Mouse (Mus musculus): ENCODE data around the gene Gm47841. TPM values are rescaled to one million over a fixed set of nuclear protein-coding genes. Genes with fewer than 3 reads are reported as not detected.

Gm47841 gene
- 0.18 TPM in 1 of 2 replicates, not detected in the other for polyA plus RNA-seq (2012; rRNA removed)

DNA sequence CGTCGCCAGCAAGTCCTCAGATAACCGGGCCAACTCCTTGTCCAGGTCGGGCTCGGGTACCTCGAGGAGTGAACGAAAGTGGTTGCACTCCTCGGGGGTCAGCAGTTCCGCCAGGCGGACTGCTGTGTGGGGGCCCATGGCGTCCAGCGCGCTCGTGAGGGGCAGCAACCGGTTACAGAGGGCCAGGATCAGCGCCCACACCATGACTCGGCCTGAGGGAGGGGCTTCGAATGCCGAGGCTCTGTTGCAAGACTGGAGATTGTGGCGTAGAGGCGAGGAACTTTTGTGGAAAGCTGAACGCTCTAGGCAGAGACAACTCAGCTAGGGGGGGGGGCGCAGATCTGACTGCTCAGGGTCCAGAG is at the start of gene Gm47841:
TSS of gene Gm47841 (minus strand) at position 204 of the 362 bp plus-strand sequence.
- Histone ChIP-seq H3K27me3 (ENCODE audit: control insufficient read depth, insufficient read depth, low read length) (peaks cover 36% of the 10 kb centered on the region), H3K27ac (ENCODE audit: insufficient read depth, low read depth, low read length) (no peak within 1 kb of the TSS), H3K4me1 (ENCODE audit: control insufficient read depth, insufficient read depth, insufficient read length, low read length) (peaks cover 11% of the 10 kb centered on the region; the same call in 1 of the 2 replicates), H3K4me3 (ENCODE audit: low read depth, low read length) (peak within 1 kb of the TSS; percentile 26), H3K36me3 (ENCODE audit: control insufficient read depth, insufficient read depth, low read length) (no peaks in the 10 kb centered on the region)
- WGBS: 13% methylated on average over 23 of the region's 23 CpGs
- TF ChIP-seq CTCF (IDR thresholded peaks at IDR 0.05; ENCODE audit: extremely low read depth, insufficient read length, insufficient replicate concordance, low read depth, low read length) (no peak), POLR2A (IDR thresholded peaks at IDR 0.05; ENCODE audit: low read depth, low read length) (no peak)

DNA sequence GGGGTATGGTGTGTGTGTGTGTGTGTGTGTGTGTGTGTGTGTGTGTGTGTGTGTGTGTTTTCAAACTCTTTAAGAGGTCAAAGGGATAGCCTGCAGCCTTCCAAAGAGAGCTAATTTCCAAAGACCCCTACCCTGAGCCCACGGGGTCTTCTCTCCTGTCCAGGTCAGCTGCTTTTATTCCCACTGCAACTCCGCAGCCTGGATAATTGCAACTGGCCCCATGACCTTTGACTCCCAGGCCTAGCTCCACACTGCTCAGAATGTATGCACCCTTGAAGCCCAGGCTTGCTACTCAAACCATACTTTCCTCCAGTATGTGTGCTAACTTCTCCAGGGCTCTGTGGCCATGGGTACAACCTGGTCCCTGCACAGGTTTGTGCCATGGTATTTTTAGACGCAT is 48.2 kb upstream of the Gm47841 start:
- H3K4me1 ChIP-seq (ENCODE audit: control insufficient read depth, insufficient read depth, insufficient read length, low read length): no peaks in the 10 kb centered on the region; the same call in 1 of the 2 replicates
- TF ChIP-seq CTCF (IDR thresholded peaks at IDR 0.05; ENCODE audit: extremely low read depth, insufficient read length, insufficient replicate concordance, low read depth, low read length) (no peak), POLR2A (IDR thresholded peaks at IDR 0.05; ENCODE audit: low read depth, low read length) (no peak)
- H3K4me3 ChIP-seq (ENCODE audit: low read depth, low read length): no peak overlapping the region
- H3K27ac ChIP-seq (ENCODE audit: insufficient read depth, low read depth, low read length): no peak overlapping the region
- H3K27me3 ChIP-seq (ENCODE audit: control insufficient read depth, insufficient read depth, low read length): peaks cover 8% of the 10 kb centered on the region; the same call in 1 of the 2 replicates
- no peaks in the 10 kb centered on the region for H3K36me3 ChIP-seq (ENCODE audit: control insufficient read depth, insufficient read depth, low read length)
- 55% methylated on average over 3 of the region's 3 CpGs for WGBS

DNA sequence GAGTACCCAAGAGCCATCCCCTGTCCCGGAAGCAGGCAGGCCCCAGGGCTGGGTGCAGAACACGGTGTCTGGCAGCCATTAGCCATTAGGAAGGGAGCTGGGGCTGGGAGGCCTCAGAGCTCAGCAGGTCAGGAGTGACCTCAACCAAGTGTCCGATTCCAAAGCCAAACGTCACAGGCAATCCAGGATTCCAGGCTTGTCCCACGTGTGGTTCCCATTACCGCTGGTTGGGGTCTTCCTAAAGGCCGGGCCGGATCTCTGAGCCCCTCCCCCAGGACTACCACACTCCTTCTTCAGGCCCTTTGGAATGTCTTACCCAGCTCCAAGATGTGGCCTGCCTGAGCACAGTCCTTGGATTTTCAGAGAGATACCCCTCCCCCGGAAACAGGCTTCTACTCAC is 47.8 kb upstream of the Gm47841 start:
- Histone ChIP-seq H3K27me3 (ENCODE audit: control insufficient read depth, insufficient read depth, low read length) (peaks cover 8% of the 10 kb centered on the region; the same call in 1 of the 2 replicates), H3K4me1 (ENCODE audit: control insufficient read depth, insufficient read depth, insufficient read length, low read length) (no peaks in the 10 kb centered on the region; the same call in 1 of the 2 replicates), H3K36me3 (ENCODE audit: control insufficient read depth, insufficient read depth, low read length) (no peaks in the 10 kb centered on the region), H3K27ac (ENCODE audit: insufficient read depth, low read depth, low read length) (no peak overlapping the region), H3K4me3 (ENCODE audit: low read depth, low read length) (no peak overlapping the region)
- 84% methylated on average over 9 of the region's 9 CpGs for WGBS
- TF ChIP-seq CTCF (IDR thresholded peaks at IDR 0.05; ENCODE audit: extremely low read depth, insufficient read length, insufficient replicate concordance, low read depth, low read length): no peak
- no peak for TF ChIP-seq POLR2A (IDR thresholded peaks at IDR 0.05; ENCODE audit: low read depth, low read length)

DNA sequence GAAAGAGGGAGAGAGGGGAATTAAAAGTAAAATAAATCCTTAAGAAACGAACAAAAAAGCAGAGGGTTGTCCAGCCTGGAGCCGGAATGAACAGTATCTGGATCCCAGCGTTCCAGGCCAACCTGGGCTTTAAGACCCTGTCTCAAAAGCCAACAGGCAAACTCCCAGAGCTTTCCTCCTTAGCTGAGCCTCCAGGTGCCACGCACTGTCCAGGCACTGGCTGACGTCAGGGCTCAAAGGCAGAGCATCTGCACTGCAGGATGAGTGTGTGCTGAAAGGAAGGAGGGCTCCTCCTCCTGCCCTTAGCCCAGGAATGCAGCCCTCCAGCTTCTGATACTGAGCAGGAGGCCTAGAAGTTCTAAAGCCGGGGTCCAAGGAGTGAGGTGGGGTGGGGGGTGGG is 46.8 kb upstream of the Gm47841 start:
- no peak for TF ChIP-seq CTCF (IDR thresholded peaks at IDR 0.05; ENCODE audit: extremely low read depth, insufficient read length, insufficient replicate concordance, low read depth, low read length)
- no peak overlapping the region for H3K27ac ChIP-seq (ENCODE audit: insufficient read depth, low read depth, low read length)
- 79% methylated on average over 6 of the region's 6 CpGs for WGBS
- H3K27me3 ChIP-seq (ENCODE audit: control insufficient read depth, insufficient read depth, low read length): peaks cover 8% of the 10 kb centered on the region; the same call in 1 of the 2 replicates
- H3K36me3 ChIP-seq (ENCODE audit: control insufficient read depth, insufficient read depth, low read length): no peaks in the 10 kb centered on the region
- H3K4me1 ChIP-seq (ENCODE audit: control insufficient read depth, insufficient read depth, insufficient read length, low read length): no peaks in the 10 kb centered on the region; the same call in 1 of the 2 replicates
- H3K4me3 ChIP-seq (ENCODE audit: low read depth, low read length): no peak overlapping the region

DNA sequence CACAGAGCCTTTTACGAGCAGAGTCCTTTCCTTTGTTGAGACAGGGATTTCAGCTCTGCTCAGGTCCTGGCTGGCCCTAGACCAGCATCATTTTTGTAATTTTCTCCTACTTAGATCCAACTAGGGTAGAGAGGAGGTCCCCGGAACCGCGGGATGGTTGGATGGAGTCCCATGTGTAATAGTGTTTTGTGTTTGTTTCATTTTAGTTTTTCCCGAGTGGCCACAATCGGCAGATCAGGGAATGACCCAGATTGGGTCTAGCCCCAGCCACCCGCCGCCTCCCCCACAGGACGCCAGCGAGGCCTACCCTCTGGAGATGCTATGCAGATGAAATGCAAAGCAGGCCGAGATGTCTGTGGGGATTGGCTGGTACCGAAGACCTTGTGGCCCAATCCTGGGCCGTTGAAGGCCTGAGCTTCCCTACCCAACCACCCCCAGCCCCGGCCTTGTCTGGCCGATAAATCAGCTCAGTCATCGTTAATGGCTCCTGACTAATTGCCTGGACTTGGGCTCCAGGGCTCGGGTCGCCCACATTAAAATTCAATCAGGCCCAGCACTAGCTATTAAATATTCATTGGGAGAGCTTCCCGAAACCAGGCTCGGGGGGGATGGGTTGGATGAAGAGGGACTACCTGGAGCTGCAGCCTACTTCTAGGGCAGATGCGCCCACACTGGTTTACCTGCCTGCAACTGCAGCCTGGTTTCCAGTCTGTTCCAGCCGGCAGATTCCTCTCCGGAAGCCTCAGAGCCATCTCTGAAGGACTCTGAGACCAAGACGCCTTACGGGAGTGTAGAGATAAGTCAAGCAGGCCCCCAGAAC is 45.8 kb upstream of the Gm47841 start:
- 0 out of 2 replicates have a peak overlapping the region, but pooled peaks have one; percentile 3 for H3K27ac ChIP-seq (ENCODE audit: insufficient read depth, low read depth, low read length)
- H3K27me3 ChIP-seq (ENCODE audit: control insufficient read depth, insufficient read depth, low read length): peaks cover 2% of the 10 kb centered on the region; the same call in 1 of the 2 replicates
- TF ChIP-seq POLR2A (IDR thresholded peaks at IDR 0.05; ENCODE audit: low read depth, low read length) (no peak), CTCF (IDR thresholded peaks at IDR 0.05; ENCODE audit: extremely low read depth, insufficient read length, insufficient replicate concordance, low read depth, low read length) (no peak)
- H3K4me3 ChIP-seq (ENCODE audit: low read depth, low read length): no peak overlapping the region
- no peaks in the 10 kb centered on the region; the same call in 1 of the 2 replicates for H3K4me1 ChIP-seq (ENCODE audit: control insufficient read depth, insufficient read depth, insufficient read length, low read length)
- H3K36me3 ChIP-seq (ENCODE audit: control insufficient read depth, insufficient read depth, low read length): no peaks in the 10 kb centered on the region
- WGBS: 57% methylated on average over 25 of the region's 25 CpGs

DNA sequence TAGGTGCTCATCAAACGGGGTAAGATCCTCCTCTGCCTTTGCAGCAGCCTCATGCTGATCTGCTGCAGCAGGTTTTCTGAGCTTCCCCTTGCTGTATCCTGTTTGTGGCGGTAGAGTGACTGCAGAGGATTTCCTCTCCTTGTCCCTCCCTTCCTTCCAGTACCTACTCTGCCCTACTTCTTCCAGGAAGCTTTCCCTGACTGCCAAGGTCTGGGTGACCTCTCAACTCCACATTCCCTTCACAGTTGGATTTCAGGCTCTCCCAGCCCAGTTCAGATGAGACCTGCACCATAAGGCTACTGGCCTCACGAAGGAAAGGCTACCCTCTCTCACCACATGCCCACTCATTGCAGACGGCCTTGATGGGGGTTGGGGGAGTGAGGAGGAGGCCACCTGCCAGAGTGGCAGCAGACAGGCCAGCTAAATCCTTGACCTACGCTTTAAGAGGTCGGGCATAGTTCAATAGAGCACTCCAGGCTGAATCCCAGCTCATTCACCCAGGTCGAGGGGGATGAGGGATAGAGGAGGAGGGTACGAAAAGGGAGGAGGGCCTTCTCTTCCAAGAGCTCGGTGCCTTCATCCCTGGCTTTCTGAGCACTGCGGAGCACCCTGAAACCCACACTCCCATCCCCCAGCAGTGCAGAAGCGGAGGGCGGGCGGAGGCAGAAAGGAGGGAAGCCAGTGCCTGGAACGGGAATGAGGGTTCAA is 45.1 kb upstream of the Gm47841 start:
- TF ChIP-seq CTCF (IDR thresholded peaks at IDR 0.05; ENCODE audit: extremely low read depth, insufficient read length, insufficient replicate concordance, low read depth, low read length): no peak
- no peak for TF ChIP-seq POLR2A (IDR thresholded peaks at IDR 0.05; ENCODE audit: low read depth, low read length)
- 0 out of 2 replicates have a peak overlapping the region, but pooled peaks have one; percentile 3 for H3K27ac ChIP-seq (ENCODE audit: insufficient read depth, low read depth, low read length)
- no peaks in the 10 kb centered on the region; the same call in 1 of the 2 replicates for H3K4me1 ChIP-seq (ENCODE audit: control insufficient read depth, insufficient read depth, insufficient read length, low read length)
- no peaks in the 10 kb centered on the region for H3K27me3 ChIP-seq (ENCODE audit: control insufficient read depth, insufficient read depth, low read length)
- H3K36me3 ChIP-seq (ENCODE audit: control insufficient read depth, insufficient read depth, low read length): no peaks in the 10 kb centered on the region
- no peak overlapping the region for H3K4me3 ChIP-seq (ENCODE audit: low read depth, low read length)
- 59% methylated on average over 14 of the region's 14 CpGs for WGBS

DNA sequence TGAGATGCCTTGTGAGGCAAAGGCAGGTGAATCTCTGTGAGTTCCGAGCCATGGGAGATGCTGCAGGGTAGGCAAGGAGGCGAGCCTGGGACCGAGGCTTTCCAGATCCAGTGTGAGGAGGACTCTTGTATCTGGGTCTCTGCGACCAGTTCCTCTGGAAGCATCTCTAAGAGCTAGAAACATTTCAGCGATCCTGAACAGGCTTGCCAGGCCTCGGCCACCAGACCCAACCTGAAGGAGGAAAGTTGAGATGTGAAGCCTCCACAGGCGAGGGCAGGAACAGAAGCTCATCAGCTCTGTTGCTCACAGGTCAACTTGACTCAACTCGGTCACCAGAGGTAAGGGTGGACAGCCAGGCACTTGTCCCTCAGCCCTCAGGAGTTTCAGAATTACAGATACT is 44.4 kb upstream of the Gm47841 start:
- H3K4me3 ChIP-seq (ENCODE audit: low read depth, low read length): no peak overlapping the region
- no peaks in the 10 kb centered on the region; the same call in 1 of the 2 replicates for H3K4me1 ChIP-seq (ENCODE audit: control insufficient read depth, insufficient read depth, insufficient read length, low read length)
- no peak overlapping the region for H3K27ac ChIP-seq (ENCODE audit: insufficient read depth, low read depth, low read length)
- TF ChIP-seq POLR2A (IDR thresholded peaks at IDR 0.05; ENCODE audit: low read depth, low read length) (no peak), CTCF (IDR thresholded peaks at IDR 0.05; ENCODE audit: extremely low read depth, insufficient read length, insufficient replicate concordance, low read depth, low read length) (no peak)
- no peaks in the 10 kb centered on the region for H3K36me3 ChIP-seq (ENCODE audit: control insufficient read depth, insufficient read depth, low read length)
- WGBS: 92% methylated on average over 8 of the region's 8 CpGs
- no peaks in the 10 kb centered on the region for H3K27me3 ChIP-seq (ENCODE audit: control insufficient read depth, insufficient read depth, low read length)

All from small intestine, adult 2 months (tissue).